Mouse (Mus musculus): ENCODE measurements around the gene Carnmt1. TPM values are rescaled to one million over a fixed set of nuclear protein-coding genes. Genes with fewer than 3 reads are reported as not detected.

The Carnmt1 gene
- 18.0 and 18.4 TPM in 2 replicates for polyA plus RNA-seq (2014; fragmentation: Nextera tagmentation; extraction: Ambion mirVana)

DNA sequence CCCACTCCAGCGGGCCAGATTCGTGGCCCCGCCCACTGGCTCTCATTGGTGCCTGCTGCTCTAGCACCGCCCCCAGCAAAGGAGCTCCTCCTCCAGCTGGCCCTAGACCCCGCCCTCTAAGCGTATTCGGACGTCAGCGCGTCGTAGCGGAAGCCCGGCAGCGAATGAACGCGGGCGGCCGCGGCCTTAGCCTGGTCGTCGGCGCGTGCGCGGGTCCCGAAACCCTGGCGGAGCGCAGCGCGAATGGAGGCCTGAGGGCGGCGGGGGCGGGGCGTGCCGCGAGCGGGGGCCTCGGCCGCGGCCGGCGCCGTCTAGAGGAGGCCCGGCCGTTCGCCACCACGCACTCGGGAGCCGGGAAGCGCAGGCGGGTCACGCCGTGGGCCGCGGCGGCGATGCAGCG, at the start of gene Carnmt1:
TSS of gene Carnmt1 (plus strand) at position 157 of the 400 bp plus-strand sequence.
- Histone ChIP-seq H3K4me3 (replicated peaks; ENCODE audit: low read depth, low read length) (peak within 1 kb of the TSS; percentile 79), H3K9ac (replicated peaks; ENCODE audit: low read length) (peak within 1 kb of the TSS; percentile 77), H3K27ac (replicated peaks; ENCODE audit: low read depth, low read length) (peak within 1 kb of the TSS; percentile 77), H3K9me3 (ENCODE audit: control insufficient read depth, low read length) (no peaks in the 10 kb centered on the region), H3K36me3 (ENCODE audit: control insufficient read depth, insufficient read depth, low read length) (no peaks in the 10 kb centered on the region), H3K4me2 (ENCODE audit: low read length) (peak within 1 kb of the TSS; percentile 80), H3K4me1 (ENCODE audit: control insufficient read depth, insufficient read depth, low read length) (peaks cover 20% of the 10 kb centered on the region), H3K27me3 (ENCODE audit: control insufficient read depth, insufficient read depth, low read length) (no peaks in the 10 kb centered on the region)
- ATAC-seq (ENCODE audit: low FRiP score, low TSS enrichment): peak; percentile 99
- WGBS: under 1% methylated on average over 42 of the region's 58 CpGs
- peak; percentile 99 for DNase-seq

DNA sequence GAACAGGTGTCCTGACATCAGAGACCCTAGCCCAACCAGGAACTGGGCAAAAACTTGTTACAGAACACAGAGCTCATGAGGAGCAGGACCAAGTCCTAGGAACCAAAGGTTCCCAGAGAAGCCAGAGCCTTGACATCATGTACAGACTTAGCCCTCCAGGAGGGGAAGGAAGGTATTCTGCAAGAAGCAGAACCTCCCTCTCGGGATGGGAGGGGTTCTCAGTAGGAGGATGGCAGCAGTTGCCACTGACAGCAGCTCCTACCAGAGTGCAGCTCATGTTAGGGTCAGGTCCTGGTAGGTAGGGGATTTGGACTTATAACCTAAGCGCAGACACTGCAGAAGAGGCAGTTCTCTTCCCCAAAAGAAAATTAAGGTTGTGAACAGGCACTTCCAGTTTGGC, 46.7 kb upstream of the Carnmt1 start:
- Histone ChIP-seq H3K27me3 (ENCODE audit: control insufficient read depth, insufficient read depth, low read length) (no peaks in the 10 kb centered on the region), H3K4me2 (ENCODE audit: low read length) (no peak overlapping the region), H3K4me1 (ENCODE audit: control insufficient read depth, insufficient read depth, low read length) (no peaks in the 10 kb centered on the region), H3K9me3 (ENCODE audit: control insufficient read depth, low read length) (no peaks in the 10 kb centered on the region), H3K9ac (replicated peaks; ENCODE audit: low read length) (no peak overlapping the region), H3K4me3 (replicated peaks; ENCODE audit: low read depth, low read length) (no peak overlapping the region), H3K27ac (replicated peaks; ENCODE audit: low read depth, low read length) (no peak overlapping the region), H3K36me3 (ENCODE audit: control insufficient read depth, insufficient read depth, low read length) (no peaks in the 10 kb centered on the region)
- 80% methylated on average over 2 of the region's 2 CpGs for WGBS
- DNase-seq (no peak), ATAC-seq (ENCODE audit: low FRiP score, low TSS enrichment) (no peak)

DNA sequence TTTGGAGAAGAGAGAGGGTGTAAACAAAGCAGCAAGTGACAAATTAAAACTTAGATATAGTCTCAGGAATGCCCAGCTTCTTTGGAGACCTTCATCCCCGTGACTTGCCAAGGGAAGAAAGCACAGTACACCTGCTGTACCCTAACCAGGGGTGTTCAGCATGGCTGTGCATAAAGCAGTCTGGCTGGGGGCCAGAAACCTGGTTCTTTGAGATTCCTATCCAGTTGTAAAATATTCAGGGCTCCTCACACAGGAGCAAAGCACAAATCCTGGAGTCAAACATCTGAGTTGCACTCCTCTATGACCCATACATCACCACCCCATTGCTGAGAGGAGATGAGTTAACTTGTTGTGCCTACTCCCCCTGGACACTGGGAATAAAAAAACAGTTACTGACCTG, 41.0 kb upstream of the Carnmt1 start:
- DNase-seq (no peak), ATAC-seq (ENCODE audit: low FRiP score, low TSS enrichment) (no peak)
- no peak overlapping the region for H3K27ac ChIP-seq (replicated peaks; ENCODE audit: low read depth, low read length)
- no peaks in the 10 kb centered on the region for H3K36me3 ChIP-seq (ENCODE audit: control insufficient read depth, insufficient read depth, low read length)
- H3K4me2 ChIP-seq (ENCODE audit: low read length): no peak overlapping the region
- H3K9ac ChIP-seq (replicated peaks; ENCODE audit: low read length): no peak overlapping the region
- H3K9me3 ChIP-seq (ENCODE audit: control insufficient read depth, low read length): no peaks in the 10 kb centered on the region
- no peaks in the 10 kb centered on the region; the same call in 1 of the 2 replicates for H3K27me3 ChIP-seq (ENCODE audit: control insufficient read depth, insufficient read depth, low read length)
- H3K4me1 ChIP-seq (ENCODE audit: control insufficient read depth, insufficient read depth, low read length): peaks cover 5% of the 10 kb centered on the region; the same call in 1 of the 2 replicates
- WGBS: 71% methylated on average over 1 of the region's 1 CpGs
- H3K4me3 ChIP-seq (replicated peaks; ENCODE audit: low read depth, low read length): no peak overlapping the region

DNA sequence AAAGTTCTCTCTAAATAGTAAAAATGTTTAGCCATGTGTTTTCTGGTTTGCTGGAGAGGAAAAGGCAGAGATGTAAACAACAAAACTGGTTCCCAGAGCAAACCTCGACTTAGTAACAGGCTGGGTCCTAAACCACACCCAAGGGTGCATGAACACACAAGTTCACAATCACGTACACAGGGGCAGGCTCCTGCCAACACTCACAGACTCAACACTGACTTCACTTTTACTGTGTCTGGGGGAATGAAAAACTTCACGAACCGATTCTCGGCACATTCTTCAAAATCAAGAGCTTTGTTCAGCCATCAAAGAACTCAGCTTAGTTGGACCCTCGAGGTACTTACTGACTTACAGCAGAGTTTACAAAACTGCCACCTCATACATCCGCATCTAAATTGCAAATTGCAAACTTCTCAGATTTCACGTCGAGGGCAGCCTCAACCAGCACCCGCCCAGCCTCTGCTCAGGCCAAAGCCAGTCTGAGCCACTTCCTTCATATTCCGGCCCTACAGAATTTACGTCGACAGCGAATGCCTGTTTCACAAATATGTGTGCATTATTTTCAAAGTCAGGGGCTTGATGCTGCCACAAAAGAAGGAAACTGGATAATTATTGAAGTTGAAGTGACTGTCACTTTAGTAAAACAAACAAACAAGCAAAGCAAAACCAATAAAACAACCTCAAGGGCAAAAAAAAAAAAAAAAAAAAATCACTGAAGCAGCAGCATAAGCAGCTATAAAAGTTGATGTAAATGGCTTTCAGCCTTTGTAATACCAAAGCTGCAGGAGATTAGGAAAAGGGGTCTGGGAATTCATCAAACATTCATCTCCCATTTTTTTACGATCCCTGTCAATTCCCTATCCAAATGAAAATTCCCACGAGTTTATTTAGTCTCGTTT, 40.1 kb upstream of the Carnmt1 start:
- Histone ChIP-seq H3K9ac (replicated peaks; ENCODE audit: low read length) (peak overlapping the region; percentile 50; the same call in 1 of the 2 replicates), H3K36me3 (ENCODE audit: control insufficient read depth, insufficient read depth, low read length) (no peaks in the 10 kb centered on the region), H3K9me3 (ENCODE audit: control insufficient read depth, low read length) (no peaks in the 10 kb centered on the region), H3K27ac (replicated peaks; ENCODE audit: low read depth, low read length) (no peak overlapping the region), H3K4me2 (ENCODE audit: low read length) (peak overlapping the region; percentile 97), H3K4me1 (ENCODE audit: control insufficient read depth, insufficient read depth, low read length) (peaks cover 5% of the 10 kb centered on the region; the same call in 1 of the 2 replicates), H3K4me3 (replicated peaks; ENCODE audit: low read depth, low read length) (peak overlapping the region; percentile 80), H3K27me3 (ENCODE audit: control insufficient read depth, insufficient read depth, low read length) (no peaks in the 10 kb centered on the region; the same call in 1 of the 2 replicates)
- peak; percentile 13 for DNase-seq
- no peak for ATAC-seq (ENCODE audit: low FRiP score, low TSS enrichment)
- 8% methylated on average over 17 of the region's 17 CpGs for WGBS

DNA sequence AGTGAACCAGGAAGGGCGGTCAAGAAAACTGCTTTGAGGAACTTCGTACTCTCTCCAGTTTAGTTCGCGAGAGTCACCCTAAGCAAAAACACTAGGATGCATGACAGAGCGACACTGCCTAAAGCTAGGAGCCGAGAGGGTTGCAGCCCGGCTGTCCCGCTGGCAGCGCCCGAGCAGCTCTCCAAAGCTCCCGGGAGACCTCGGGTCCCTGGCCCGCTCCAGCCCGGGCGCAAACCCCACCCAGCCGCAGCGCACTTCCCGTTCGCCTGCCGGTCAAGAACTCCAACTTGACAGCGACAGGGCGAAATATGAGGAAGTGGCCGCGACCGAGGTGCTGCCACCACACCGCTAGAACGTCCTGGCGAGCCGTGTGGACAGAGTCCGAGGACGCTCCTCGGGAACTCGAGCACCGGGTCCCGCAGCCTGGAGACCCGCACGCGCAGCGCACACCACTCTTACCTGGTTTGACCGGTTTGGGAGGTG, 39.4 kb upstream of the Carnmt1 start:
- DNase-seq (peak; percentile 65), ATAC-seq (ENCODE audit: low FRiP score, low TSS enrichment) (peak; percentile 56; the same call in 1 of the 2 replicates)
- H3K4me3 ChIP-seq (replicated peaks; ENCODE audit: low read depth, low read length): peak overlapping the region; percentile 80
- no peaks in the 10 kb centered on the region; the same call in 1 of the 2 replicates for H3K27me3 ChIP-seq (ENCODE audit: control insufficient read depth, insufficient read depth, low read length)
- no peaks in the 10 kb centered on the region for H3K36me3 ChIP-seq (ENCODE audit: control insufficient read depth, insufficient read depth, low read length)
- peak overlapping the region; percentile 39 for H3K27ac ChIP-seq (replicated peaks; ENCODE audit: low read depth, low read length)
- WGBS: 0% methylated on average over 40 of the region's 40 CpGs
- peak overlapping the region; percentile 97 for H3K4me2 ChIP-seq (ENCODE audit: low read length)
- peak overlapping the region; percentile 50 for H3K9ac ChIP-seq (replicated peaks; ENCODE audit: low read length)
- H3K9me3 ChIP-seq (ENCODE audit: control insufficient read depth, low read length): no peaks in the 10 kb centered on the region
- peaks cover 5% of the 10 kb centered on the region; the same call in 1 of the 2 replicates for H3K4me1 ChIP-seq (ENCODE audit: control insufficient read depth, insufficient read depth, low read length)

DNA sequence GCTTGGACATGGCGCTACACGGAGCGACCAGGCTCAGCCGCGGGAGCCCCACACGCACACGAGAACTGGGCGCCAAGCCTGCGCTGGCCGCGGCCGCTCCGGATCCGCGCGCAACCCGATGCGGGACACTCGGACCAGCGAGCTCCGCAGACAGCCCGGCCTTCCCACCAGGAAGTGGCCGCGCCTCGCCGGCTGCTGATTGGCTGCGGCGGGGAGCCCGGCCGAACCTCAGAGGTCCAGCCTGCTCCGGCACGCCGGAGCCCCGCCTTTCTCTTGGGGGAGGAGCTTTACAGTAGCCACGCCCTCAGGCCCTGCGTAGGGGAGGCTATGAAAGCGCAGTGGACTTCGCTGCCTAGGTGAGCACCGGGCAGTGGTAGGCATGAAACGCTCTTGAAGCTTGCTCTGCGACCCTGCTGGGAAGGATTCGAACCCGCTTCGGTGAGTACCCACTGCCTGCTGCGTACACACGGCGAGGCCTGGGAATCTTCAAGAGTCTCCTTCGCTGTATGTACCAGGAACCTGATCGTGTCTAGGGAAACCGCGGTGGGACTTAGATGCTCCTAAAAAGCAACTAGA, 38.8 kb upstream of the Carnmt1 start, which contains the start of the genes Ostf1 and Nmrk1:
TSS of gene Ostf1 (minus strand) at position 180 of the 576 bp plus-strand sequence.
TSS of gene Nmrk1 (plus strand) at position 307 of the 576 bp plus-strand sequence.
- DNase-seq (peak; percentile 95), ATAC-seq (ENCODE audit: low FRiP score, low TSS enrichment) (peak; percentile 98)
- peak within 1 kb of the TSS; percentile 50 for H3K9ac ChIP-seq (replicated peaks; ENCODE audit: low read length)
- WGBS: 1% methylated on average over 51 of the region's 51 CpGs
- peak within 1 kb of the TSS; percentile 97 for H3K4me2 ChIP-seq (ENCODE audit: low read length)
- no peaks in the 10 kb centered on the region for H3K36me3 ChIP-seq (ENCODE audit: control insufficient read depth, insufficient read depth, low read length)
- H3K4me3 ChIP-seq (replicated peaks; ENCODE audit: low read depth, low read length): peak within 1 kb of the TSS; percentile 80
- no peaks in the 10 kb centered on the region; the same call in 1 of the 2 replicates for H3K27me3 ChIP-seq (ENCODE audit: control insufficient read depth, insufficient read depth, low read length)
- H3K9me3 ChIP-seq (ENCODE audit: control insufficient read depth, low read length): no peaks in the 10 kb centered on the region
- peak within 1 kb of the TSS; percentile 39 for H3K27ac ChIP-seq (replicated peaks; ENCODE audit: low read depth, low read length)
- peaks cover 5% of the 10 kb centered on the region; the same call in 1 of the 2 replicates for H3K4me1 ChIP-seq (ENCODE audit: control insufficient read depth, insufficient read depth, low read length)

DNA sequence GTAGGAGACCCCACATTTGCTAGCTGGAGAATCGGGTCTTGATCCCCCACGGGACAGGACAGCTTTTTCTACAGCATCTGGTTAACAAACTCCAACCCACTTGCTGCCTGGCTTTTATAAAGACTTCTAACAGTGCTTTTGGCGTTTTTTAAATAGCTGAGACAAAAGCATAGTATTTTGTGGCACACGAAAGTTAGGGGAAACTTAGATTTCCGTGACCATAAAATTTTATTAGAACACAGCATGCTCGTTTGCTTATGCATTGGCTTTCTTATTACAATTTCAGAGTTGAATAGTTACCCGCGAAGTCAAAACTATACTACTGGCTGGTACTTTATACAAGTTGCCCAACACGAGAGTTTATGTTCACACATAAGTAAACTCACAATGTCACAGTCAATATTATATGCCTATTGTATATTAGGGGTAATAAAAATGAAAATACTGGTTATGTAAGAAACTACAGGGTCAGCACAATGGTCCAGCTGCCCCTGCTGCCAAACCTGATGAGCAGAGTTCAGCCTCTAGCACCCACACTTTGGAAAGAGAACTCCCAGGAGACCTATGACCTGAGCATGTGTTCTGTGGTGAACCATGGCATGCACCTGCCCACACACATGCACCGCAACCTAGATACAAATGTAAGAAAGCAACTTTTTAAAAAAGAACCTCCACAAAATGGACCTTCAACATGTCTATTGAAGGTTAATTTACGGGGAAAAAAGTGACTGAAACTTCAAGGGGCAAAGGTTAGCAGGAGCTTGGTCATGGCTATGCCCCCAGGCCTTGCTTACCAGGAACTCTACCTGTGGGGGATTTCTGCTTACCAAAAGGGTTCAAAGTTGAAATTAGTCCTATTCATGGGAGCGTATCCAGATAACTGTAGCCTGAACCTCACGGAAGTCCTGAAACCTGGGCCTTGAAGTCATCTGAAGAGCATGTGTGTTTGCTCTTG, 38.1 kb upstream of the Carnmt1 start:
- 71% methylated on average over 13 of the region's 13 CpGs for WGBS
- Histone ChIP-seq H3K27me3 (ENCODE audit: control insufficient read depth, insufficient read depth, low read length) (no peaks in the 10 kb centered on the region; the same call in 1 of the 2 replicates), H3K36me3 (ENCODE audit: control insufficient read depth, insufficient read depth, low read length) (no peaks in the 10 kb centered on the region), H3K9me3 (ENCODE audit: control insufficient read depth, low read length) (no peaks in the 10 kb centered on the region), H3K27ac (replicated peaks; ENCODE audit: low read depth, low read length) (no peak overlapping the region), H3K4me1 (ENCODE audit: control insufficient read depth, insufficient read depth, low read length) (peaks cover 5% of the 10 kb centered on the region; the same call in 1 of the 2 replicates), H3K4me2 (ENCODE audit: low read length) (peak overlapping the region; percentile 97), H3K9ac (replicated peaks; ENCODE audit: low read length) (peak overlapping the region; percentile 50; the same call in 1 of the 2 replicates), H3K4me3 (replicated peaks; ENCODE audit: low read depth, low read length) (peak overlapping the region; percentile 80)
- DNase-seq (no peak), ATAC-seq (ENCODE audit: low FRiP score, low TSS enrichment) (no peak)

DNA sequence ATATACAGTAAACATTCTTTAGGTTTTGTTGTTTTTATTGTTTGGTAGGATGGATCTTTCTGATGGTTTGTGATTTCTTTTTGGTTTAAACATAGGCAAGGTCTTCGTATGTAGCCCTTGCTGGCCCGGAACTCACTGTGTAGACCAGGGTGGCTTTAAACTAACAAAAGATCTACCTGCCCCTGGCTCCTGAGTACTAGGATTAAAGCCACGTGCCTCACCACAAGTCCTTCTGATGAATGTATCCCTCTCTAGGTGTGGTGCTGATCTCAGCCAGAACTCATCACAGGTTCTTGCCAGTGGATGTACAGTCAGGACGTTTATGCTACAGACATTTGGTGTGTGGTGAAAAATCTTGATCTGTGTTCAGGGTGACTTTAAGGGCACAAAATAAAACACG, 32.6 kb upstream of the Carnmt1 start:
- WGBS: 88% methylated on average over 5 of the region's 5 CpGs
- H3K4me3 ChIP-seq (replicated peaks; ENCODE audit: low read depth, low read length): no peak overlapping the region
- no peaks in the 10 kb centered on the region for H3K9me3 ChIP-seq (ENCODE audit: control insufficient read depth, low read length)
- no peaks in the 10 kb centered on the region for H3K27me3 ChIP-seq (ENCODE audit: control insufficient read depth, insufficient read depth, low read length)
- no peak for DNase-seq
- no peaks in the 10 kb centered on the region for H3K4me1 ChIP-seq (ENCODE audit: control insufficient read depth, insufficient read depth, low read length)
- no peak overlapping the region for H3K4me2 ChIP-seq (ENCODE audit: low read length)
- H3K36me3 ChIP-seq (ENCODE audit: control insufficient read depth, insufficient read depth, low read length): no peaks in the 10 kb centered on the region
- no peak overlapping the region for H3K27ac ChIP-seq (replicated peaks; ENCODE audit: low read depth, low read length)
- no peak overlapping the region for H3K9ac ChIP-seq (replicated peaks; ENCODE audit: low read length)
- no peak for ATAC-seq (ENCODE audit: low FRiP score, low TSS enrichment)

Measured in midbrain, embryonic 14.5 days (tissue).